Mouse (Mus musculus): Measurements from ENCODE around the gene Mttp. TPM values are rescaled to one million over a fixed set of nuclear protein-coding genes. Genes with fewer than 3 reads are reported as not detected.

Mttp gene
- total RNA-seq, 2 experiments from 2014 or later, result 6.9 to 7.2 TPM

DNA sequence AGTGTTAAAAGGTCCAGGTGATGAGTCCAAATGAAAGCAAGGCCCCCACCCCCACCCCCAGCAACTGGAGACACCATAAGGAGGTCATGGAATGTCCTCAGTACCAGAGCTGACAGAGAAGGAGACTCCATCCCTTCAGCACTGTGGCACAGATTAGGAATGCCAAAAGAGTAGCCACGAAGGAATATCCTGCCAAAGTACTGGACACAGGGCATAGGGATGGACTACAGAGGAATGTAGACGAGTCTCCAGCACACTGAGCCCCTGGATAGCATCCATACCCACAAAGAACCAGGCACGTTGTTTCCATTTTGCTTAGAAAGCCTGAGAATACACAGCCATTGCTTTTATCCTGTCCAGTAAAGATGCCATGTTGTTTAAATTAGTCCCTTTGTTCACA lies 93.3 kb downstream of the Mttp start:
- TF ChIP-seq CTCF (conservative IDR thresholded peaks at IDR 0.05), result no peak
- Histone ChIP-seq H3K4me3 (no peak overlapping the region), H3K27ac (no peak overlapping the region)
- no peak for DNase-seq (ENCODE audit: low spot score in 2 of 2)

DNA sequence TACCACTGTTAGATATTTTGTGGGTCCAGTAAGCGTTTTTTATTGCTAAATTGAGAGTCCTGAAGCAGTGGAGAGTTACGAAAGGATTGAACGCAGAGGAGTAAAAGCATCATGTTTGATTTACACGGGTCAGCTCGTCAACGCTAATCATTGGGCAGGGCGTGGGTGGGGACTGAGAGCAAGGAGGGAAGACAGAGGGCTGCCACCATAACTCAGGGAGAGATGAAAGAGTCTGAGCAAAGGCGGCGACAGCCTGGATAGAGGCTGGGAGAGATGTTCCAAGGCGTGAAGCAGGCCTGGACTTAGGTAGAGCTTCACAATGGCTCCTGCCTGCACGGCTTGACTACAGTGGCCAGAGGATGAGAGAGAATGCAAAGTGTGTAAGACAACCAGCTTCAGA lies 94.0 kb downstream of the Mttp start:
- DNase-seq (ENCODE audit: low spot score in 2 of 2), result no peak
- no peak for TF ChIP-seq CTCF (conservative IDR thresholded peaks at IDR 0.05)
- H3K27ac ChIP-seq, result no peak overlapping the region
- no peak overlapping the region for H3K4me3 ChIP-seq

DNA sequence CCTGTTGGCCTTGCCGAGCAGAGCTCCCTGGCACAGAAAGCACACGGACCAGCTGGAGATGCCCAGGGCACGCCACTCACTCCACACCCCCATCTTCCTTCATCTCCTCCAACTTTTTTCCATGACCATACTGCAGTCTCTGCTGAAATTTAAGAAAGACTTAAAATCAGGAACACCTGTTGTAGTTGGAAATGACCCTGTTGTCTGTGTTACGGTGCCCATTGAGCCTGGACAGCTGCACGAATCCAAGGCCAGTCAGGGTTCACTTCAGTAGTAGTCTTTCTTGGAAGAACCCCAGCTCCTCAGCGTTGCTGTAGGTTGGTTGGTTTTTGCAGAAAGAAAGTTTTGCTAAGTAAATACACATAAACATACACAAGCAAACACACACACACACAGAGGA lies 95.2 kb downstream of the Mttp start:
- no peak for DNase-seq (ENCODE audit: low spot score in 2 of 2)
- no peak for TF ChIP-seq CTCF (conservative IDR thresholded peaks at IDR 0.05)
- no peak overlapping the region for H3K4me3 ChIP-seq

DNA sequence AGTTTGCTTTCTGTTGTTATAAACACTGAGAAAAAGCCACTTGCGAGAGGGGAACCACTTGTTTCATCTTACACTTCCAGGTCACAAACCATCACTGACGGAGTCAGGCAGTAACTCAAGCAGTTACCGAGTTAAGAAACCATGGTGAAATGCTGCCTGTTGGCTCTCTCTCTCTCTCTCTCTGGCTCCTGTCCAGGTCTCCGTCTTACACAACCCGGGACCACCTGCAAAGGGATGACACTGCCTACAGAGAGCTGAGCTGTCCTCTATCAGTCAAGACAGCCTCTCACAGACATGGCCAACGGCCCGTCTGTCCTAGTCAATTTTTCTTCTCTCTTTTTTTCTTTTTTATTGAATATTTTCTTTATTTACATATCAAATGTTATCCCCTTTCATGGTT lies 101.5 kb downstream of the Mttp start:
- TF ChIP-seq CTCF (conservative IDR thresholded peaks at IDR 0.05), result no peak
- Histone ChIP-seq H3K4me3 (no peak overlapping the region), H3K27ac (no peak overlapping the region)
- no peak for DNase-seq (ENCODE audit: low spot score in 2 of 2)

More for the DNA sequence above, 95.2 kb downstream of the Mttp start:
- H3K27ac ChIP-seq, result no peak overlapping the region

DNA sequence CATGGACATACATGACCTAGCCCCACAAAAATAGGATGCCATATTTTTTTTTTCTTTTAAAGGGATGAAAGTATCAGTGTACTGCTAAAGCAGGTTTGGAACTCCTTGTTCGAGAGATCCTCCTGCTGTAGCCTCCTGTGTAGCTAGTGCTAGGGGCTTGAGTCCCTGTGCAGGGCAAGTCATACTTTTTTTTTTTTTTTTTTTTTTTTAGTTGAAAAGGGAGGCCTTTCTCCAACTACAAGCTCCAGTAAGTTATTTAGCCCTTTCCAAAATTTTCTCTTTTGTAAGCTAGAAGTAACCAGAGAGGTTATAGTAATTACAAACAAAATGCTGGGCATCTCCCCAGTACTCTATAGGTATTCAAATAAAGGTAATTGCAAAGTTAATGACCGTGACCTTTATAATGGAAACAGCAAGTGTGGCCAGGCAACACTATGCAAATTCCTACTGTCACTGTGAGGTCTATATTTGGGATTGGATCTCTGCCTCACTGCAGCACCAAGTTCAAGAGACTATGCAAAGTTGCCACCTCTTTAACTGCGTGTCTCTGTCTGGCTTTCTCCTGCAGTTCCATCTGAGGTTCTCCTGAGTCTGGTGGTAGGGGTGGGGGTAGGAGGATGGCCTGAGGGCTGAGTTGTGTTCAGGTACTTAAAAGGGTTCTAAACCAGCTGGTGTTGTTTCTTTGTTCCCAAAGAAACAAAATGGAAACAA lies 103.0 kb downstream of the Mttp start:
- no peak for TF ChIP-seq CTCF (conservative IDR thresholded peaks at IDR 0.05)
- no peak for DNase-seq (ENCODE audit: low spot score in 2 of 2)
- Histone ChIP-seq H3K4me3 (no peak overlapping the region), H3K27ac (no peak overlapping the region)

DNA sequence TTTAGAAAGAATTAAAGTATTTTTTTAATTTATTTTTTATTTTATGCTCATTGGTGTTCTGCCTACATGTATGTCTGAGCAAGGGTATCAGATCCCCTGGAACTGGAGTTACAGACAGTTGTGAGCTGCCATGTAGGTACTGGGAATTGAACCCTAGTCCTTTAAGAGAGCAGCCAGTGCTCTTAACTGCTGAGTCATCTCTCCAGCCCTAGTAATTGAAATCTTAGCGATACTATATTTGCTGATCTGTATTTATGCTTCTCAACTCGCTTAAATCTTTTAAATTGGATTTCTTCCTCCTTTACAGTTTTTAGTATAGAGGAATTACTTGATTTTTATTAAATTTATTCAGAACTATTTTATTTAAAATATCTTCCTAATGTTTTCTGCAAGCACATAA lies 103.8 kb downstream of the Mttp start:
- TF ChIP-seq CTCF (conservative IDR thresholded peaks at IDR 0.05), result no peak
- Histone ChIP-seq H3K4me3 (no peak overlapping the region), H3K27ac (no peak overlapping the region)
- no peak for DNase-seq (ENCODE audit: low spot score in 2 of 2)

Other genes with a start within 250 kb of the Mttp start
- 10 to 100 TPM; 64.4 to 65.3 TPM for gene Lamtor3, start 226.5 kb downstream of the Mttp start, total RNA-seq (2021)
- gene Dapp1, start 163.4 kb downstream of the Mttp start, total RNA-seq (2021), result 1 to 10 TPM; 4.2 to 5.6 TPM
- gene 1110002E22Rik, start 79.9 kb downstream of the Mttp start, total RNA-seq (2021), result 1 to 10 TPM; 2.2 to 2.5 TPM
- gene Gm5105, start 77.6 kb downstream of the Mttp start, total RNA-seq (2021), result under 1 TPM in 1 of 2 experiments, not detected in 1; 0.22 TPM
- 1 to 10 TPM; 5.1 to 5.6 TPM for gene Trmt10a, start 1.5 kb downstream of the Mttp start, total RNA-seq (2021)
- not detected for gene 4930579F01Rik, start 48.9 kb upstream of the Mttp start, total RNA-seq (2021)
- gene Adh7, start 72.8 kb upstream of the Mttp start, total RNA-seq (2021), result under 1 TPM in 1 of 2 experiments, not detected in 1; 0.10 TPM
- gene Adh1, start 116.0 kb upstream of the Mttp start, total RNA-seq (2021), result 1 to 10 TPM in 1 of 2 experiments, under 1 TPM in 1; 0.61 to 1.1 TPM
- gene Adh6a, start 168.3 kb upstream of the Mttp start, total RNA-seq (2021), result not detected
- not detected for gene Adh6b, start 196.8 kb upstream of the Mttp start, total RNA-seq (2021)

All from layer of hippocampus, adult 2 months (tissue).